Mouse (Mus musculus) thymus, postnatal 14 days (tissue): Measurements from ENCODE around the gene Ddx18.

Experiments
- DNase-seq: peaks from one replicate; pipeline ENCODE4 v3.0.0; 2021

Gene Ddx18

DNA sequence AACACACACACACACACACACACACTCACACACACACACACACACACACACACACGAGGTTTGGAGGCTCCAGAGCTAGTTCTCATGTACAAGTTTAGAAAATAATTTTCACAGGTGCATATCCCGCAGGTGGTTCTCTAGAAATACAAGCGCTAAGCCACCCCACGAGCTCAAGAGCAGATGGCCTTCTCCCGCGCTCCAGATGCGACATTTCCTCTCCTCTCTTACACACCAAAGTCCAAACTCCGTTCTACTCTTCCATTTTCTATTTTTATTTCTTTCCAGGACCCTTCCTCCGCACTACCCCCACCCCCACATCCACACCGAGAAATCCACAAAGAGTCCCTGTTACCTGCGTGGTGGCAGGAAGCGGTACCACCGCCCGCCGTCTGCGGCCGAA lies 40.7 kb downstream of the Ddx18 start:
- no peak for DNase-seq

DNA sequence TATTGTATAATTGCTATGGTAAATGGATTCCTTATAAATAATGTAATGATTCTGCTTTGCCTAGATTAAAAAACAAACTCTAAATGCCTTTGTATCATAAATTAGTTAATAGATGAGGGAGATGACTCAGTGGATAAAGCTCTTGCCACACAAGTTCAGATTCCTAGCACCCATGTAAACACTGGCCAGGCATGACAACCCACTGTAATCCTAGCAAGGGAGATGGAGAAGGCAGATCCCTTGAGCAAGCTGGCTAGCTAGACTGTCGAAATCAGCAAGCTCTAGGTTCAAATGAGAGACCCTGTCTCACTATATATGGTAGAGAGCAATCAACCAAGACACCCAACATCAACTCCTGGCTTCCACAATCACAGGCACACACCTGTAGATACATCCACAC lies 49.2 kb downstream of the Ddx18 start:
- no peak for DNase-seq

DNA sequence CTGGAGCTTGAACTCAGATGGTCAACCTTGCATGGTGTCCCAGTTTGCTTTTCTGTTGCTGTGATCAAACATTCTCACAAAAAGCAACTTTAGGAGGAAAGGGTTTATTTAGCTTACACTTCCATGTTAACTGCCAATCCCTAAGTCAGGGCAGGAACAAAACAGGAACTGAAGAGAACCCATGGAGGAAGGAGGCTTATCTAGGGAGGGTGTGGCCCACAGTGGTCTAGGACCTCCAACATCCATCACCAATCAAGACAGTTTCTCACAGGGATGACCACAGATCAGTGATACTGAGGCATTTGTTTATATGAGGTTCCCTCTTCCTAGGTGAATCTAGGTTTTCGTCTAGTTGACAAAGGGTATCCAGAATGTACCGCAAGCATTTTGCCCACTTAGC lies 55.8 kb downstream of the Ddx18 start:
- DNase-seq, result no peak

DNA sequence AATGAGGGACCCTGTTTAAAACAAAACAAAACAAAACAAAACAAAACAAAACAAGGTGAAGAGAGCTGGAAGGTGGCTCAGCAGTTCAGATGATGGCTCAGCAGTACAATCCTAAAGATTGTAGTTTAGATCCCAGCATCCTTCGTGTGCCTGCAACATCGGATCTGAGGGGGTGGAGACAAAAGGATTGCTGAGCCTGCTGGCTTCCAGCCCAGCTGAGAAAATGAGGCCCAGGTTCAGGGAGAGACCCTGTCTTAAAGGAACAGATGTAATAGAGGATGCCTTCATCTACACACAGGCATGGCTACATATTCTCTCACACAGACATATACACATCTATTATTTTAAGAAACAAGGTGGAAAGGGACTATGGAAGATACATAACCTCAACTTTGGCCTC lies 56.6 kb downstream of the Ddx18 start:
- DNase-seq, result no peak

DNA sequence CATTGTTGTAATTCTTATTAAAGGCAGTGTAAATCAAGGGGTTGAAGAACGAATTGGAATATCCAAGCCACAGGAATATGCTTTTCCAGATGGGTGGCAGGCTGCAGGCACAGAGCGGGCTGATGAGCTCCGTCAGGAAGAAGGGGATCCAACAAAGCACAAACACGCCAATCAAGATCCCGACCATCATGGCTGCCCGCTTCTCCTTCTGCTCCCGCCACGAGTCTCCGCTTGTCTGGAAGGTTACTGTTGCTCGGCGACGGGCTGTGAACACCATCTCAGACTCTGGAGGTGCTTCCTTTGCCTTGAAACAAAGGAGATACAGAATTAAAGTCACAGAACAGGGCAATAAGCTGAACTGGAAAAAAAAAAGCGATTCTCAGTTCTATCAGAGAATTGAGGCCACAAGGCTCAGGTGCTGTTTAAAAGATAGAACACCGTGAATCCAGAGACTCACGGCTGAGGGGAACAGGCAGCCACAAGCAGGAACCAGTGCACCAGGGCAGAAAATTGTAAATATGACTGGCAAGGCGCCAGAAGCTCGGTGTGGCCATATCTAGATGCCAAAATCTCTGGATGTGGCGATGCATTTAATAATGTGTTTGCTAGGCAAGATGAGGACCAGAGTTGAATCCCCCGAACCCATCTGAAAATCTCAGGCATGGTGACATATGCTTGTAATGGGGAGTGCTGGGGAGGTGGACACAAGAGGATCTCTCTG lies 57.2 kb downstream of the Ddx18 start:
- DNase-seq, result no peak

DNA sequence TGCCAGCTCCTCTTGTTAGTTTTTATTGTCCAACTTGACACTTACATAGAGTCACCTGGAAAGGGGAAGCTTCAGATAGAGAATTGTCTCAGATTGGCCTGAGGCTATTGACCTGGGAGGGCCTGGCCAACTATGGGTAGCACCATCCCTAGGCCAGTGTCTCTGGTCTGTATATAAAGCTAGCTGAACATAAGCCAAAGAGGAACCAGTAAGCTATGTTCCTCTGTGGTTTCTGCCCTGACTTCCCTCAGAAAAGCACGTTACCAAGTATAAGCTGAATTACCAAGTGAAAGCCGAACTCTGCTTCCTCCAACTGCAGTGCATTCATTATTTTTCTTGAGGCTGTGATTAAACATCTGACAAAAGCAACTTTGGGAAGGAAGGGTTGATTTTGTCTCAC lies 59.1 kb downstream of the Ddx18 start:
- DNase-seq, result no peak
